In genomic region chr2:174870284-174870683, GRCm38 (mm10) we compare ENCODE assay signal across 11 mouse cellular contexts.
DNase-seq lines count a peak whose midpoint lies in the region; ATAC-seq and TF ChIP-seq lines count a peak whose summit lies in the region.
"Had no signal": no experiment of that assay in that cellular context is flagged by ENCODE, and none has a peak within 500 bp of the region (broad histone marks: within the 10 kb centered on the region; RNA-seq: fewer than 3 reads in every experiment).

No protein-coding gene starts in this region.

- no peaks in the 10 kb centered on the region for H3K4me1 ChIP-seq in olfactory bulb, adult 2 months (ENCODE audit: control insufficient read depth, insufficient read depth, low read length)
- H3K4me1 ChIP-seq: midbrain, embryonic 12.5 days had no signal

- peak; percentile 50 for TF ChIP-seq CTCF in left cerebral cortex, adult 2 months (IDR thresholded peaks at IDR 0.05)
- TF ChIP-seq CTCF in olfactory bulb, adult 2 months (IDR thresholded peaks at IDR 0.05; ENCODE audit: insufficient read depth, low read depth, low read length), result peak; percentile 25; the same call in 1 of the 2 replicates

- intact Hi-C loops in left cerebral cortex, adult 2 months (cut with DNase I), result no loop called here
- intact Hi-C loops in left cerebral cortex, postnatal 36 days (cut with DNase I), result no loop called here
- intact Hi-C loops in heart, postnatal 36 days (cut with DNase I), result no loop called here

- H3K4me3 ChIP-seq in left cerebral cortex, adult 2 months, result no peak overlapping the region
- no peak overlapping the region for H3K4me3 ChIP-seq in olfactory bulb, adult 2 months (ENCODE audit: insufficient read depth, low read depth, low read length)
- H3K4me3 ChIP-seq: midbrain, embryonic 12.5 days had no signal

- H3K27ac ChIP-seq in left cerebral cortex, adult 2 months, result no peak overlapping the region
- no peak overlapping the region for H3K27ac ChIP-seq in olfactory bulb, adult 2 months (ENCODE audit: insufficient read depth, low read depth, low read length)
- H3K27ac ChIP-seq: midbrain, embryonic 12.5 days had no signal

- no peak for TF ChIP-seq POLR2A in olfactory bulb, adult 2 months (IDR thresholded peaks at IDR 0.05; ENCODE audit: insufficient read depth, low read depth, low read length)

- 73% methylated on average over 5 of the region's 5 CpGs for WGBS in olfactory bulb, adult 2 months

- ATAC-seq in CD4-positive, CD25-positive, alpha-beta regulatory T cell, adult 4 months, result no peak

- DNase-seq in CD4-positive, CD25-positive, alpha-beta regulatory T cell, adult 2 months (ENCODE audit: low read depth, low spot score), result peak; percentile 52
- no peak for DNase-seq in left cerebral cortex, adult 2 months (ENCODE audit: extremely low spot score in 1 of 2, low spot score in 2 of 2)
- no peak for DNase-seq in left cerebral cortex, postnatal 36 days (ENCODE audit: low spot score in 2 of 2)
- peak; percentile 59 for DNase-seq in R1 (ENCODE audit: low read depth, low spot score)
- no peak for DNase-seq in heart, adult 9 months (ENCODE audit: low spot score in 2 of 2)
- DNase-seq in heart, postnatal 36 days, result no peak
- DNase-seq: heart, adult 11 months; kidney, adult 8-10 months had no signal

Comparison
In these comparisons a context has a peak if more than half of its experiments do, and no peak if none do; other contexts are left out.
1. DNase-seq: peak in CD4-positive, CD25-positive, alpha-beta regulatory T cell, adult 2 months (single experiment) and R1 (single experiment); none in left cerebral cortex, adult 2 months (0 of 2), left cerebral cortex, postnatal 36 days (0 of 2), heart, adult 9 months (0 of 2) and heart, postnatal 36 days (0 of 2).